Mouse (Mus musculus) urinary bladder, adult 18-20 months (tissue): ENCODE results near the gene Sowaha.

Source experiments
- DNase-seq, 2 experiments: peaks; one replicate each; pipeline ENCODE4 v3.0.0; 2022; ENCODE audit warnings: low spot score in 2 of 2, mixed read lengths in 2 of 2

Gene Sowaha

DNA sequence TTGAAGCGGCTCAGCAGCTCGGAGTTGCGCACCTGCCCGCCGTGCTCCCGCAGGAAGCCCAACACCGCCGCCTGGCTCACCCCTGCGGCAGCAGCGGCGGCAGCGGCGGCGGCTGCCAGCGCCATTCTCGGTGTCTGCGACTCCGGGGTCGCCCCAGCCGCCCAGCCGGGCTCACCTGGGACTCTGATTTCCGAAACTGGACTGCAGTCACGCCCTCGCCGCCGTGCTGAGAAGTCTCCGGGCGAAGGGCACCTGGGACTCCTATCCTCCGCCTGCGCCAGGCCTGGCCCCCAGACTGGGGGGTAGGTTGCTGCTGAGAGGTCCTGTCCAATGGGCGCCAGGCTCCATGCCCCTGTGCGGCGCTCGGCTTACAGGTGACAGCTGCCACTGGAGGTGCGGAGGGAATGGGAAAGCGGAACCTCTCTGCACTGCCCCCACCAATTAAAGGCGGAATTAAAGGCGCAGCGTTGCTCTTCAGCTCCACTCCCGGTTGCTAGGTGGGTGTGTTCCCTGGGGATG is at the start of gene Sowaha, which contains the start of gene Gm9945:
Gene Sowaha, minus strand, starts transcription at position 492 of the 519 bp plus-strand sequence.
Gene Gm9945, plus strand, starts transcription at position 384 of the 519 bp plus-strand sequence.
- peak; percentile 44 to 75 for DNase-seq

DNA sequence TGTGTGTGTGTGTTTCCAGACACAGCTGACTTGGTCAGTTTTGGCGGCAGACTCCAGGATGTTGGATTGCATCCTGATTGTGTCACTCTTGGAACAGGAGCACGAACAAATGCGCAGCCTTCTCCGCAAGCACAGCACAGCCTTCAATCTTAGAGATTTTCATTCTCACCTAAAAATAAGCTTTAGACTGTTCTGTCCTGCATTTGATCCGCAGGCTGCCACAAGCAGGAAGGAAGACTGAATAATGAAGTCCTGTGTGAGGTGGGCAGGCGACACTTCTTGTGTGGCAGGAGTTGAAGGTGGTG is 49.1 kb upstream of the Sowaha start:
- peak in 1 of 2 experiments; percentile 29 for DNase-seq

DNA sequence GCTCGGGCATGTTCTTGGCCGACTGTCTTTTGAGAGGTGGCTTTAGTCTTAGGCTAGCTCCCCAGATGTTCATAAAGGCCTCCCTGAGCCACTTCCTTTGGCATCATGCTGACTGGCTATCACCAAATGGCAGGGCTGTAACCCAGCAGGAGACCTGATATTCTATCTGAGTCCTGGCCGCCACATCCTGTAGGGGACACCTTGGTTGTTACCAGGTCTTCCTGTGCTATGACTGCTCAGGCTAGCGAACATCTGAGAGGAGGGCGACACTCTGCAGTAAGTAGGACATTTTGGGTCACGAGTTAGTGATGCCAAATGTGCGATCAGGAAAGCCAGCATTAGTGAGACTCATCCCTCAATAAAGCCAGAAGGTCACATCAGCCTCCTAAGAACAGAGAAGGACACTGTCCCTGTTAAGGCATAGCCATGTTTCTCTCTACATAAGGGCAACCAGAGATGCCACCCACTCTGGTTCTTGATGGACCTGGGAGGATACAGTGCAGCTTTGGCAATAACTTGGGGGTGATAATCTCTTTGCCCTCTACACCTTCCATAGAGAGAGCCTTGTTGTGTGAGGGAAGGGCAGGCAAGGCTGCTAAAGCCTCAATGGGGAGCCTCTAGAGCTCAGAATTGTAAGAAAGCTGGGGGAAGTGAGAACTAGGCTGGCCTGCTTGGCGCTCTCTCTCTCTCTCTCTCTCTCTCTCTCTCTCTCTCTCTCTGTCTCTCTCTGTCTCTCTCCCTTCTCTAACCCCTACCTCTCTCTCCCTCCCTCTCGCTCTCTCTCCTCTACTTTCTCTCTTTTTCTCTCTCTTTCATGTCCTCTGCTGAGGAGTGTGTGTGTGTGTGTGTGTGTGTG is 48.6 kb upstream of the Sowaha start:
- DNase-seq: no peak

DNA sequence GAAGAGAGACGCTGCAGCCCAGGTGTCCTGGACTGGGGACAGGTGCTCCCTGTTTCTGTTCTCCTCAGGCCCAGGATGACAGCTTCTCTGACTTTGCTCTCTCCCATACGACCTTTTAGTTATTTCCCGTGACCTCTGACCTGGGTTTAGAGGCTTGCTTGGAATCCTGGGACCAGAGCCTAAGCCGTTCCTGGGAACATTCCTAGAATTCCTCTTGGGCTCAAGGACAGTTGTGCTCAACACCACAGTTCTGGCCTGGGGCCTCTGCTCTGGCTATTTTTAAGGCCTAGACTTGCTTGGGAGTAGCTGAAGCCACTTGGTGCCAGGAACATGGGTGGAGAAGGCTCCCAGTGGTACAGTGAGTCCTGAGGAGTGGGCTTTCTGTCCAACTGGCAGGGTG is 45.4 kb upstream of the Sowaha start:
- no peak for DNase-seq

DNA sequence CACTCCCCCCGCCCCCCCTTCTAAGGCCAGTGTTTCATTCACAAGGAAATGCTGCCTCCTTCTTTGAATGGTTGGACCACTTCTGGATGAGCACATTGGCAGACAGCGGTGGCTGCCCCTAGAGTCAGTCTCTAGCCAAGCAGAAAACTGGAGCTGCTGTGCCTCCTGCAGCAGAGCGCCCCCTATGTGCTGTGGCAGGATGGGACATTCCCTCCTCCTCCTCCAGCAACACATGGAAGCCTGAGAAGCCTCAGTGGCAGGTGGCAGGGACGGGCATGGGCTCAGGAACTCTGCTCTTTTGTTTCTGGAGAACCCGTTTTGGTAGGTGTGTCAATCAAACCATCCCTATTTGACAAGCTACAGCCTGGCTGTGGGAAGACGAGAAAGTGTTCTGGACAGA is 44.8 kb upstream of the Sowaha start:
- no peak for DNase-seq

DNA sequence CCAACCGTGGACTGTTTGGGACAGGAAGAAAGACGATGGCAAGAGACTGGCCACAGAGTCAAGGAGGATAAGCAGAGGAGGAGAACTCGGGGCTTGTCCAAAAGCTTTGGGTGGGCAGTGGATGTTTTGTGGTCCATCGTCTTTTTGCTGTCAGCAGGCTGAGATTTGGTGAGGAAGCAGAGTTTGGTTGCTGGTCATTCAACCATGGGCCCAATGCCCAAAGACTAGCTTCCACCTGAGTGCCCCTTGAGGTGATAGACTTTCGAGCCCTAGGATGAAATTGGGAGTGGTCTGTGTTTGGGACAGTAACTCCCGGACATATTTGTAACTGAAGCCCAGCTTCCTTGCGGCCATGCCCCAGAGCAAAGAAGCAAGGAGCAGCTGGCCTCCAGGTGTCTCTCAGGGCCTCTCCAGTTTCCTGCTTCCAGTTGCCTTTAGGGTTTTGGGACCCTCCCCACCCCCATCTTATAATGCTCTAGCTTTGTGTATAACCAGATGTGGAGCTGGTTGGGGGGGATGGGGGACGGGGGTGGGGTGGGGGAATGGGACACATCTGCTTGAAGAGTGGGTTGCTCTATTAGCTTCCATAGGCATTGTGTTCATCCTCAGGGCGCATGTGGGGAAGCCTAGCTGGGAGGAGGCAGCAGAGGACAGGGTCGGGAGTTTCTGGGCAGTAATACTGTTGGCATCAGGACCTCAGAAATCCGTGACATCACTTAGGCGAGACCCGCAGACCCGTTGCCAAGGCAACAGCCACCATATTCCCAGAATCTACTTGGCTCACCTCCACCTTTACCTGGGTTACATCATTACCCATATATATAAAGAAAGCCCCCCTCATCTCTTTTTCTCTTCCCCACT is 43.7 kb upstream of the Sowaha start:
- DNase-seq: no peak

DNA sequence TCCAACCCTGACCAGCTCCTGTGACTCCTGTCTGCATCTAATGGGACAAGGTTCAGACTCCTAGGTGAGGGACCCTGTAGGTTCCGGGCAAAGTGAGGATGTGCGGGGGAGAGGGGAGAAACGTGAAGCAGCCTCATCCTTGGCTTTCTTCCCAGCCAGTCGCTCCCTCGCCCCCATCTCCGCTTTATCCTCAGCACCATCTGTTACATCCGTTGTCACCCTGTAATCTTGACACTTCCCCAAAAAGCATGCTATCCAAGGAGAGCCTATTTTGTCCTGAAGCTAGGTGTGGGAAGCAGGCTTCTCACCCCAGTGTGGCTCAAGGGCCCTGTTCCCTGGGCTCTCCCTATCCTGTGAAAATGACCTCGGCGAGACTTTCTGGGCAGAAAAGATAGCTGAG is 42.9 kb upstream of the Sowaha start:
- DNase-seq: no peak

DNA sequence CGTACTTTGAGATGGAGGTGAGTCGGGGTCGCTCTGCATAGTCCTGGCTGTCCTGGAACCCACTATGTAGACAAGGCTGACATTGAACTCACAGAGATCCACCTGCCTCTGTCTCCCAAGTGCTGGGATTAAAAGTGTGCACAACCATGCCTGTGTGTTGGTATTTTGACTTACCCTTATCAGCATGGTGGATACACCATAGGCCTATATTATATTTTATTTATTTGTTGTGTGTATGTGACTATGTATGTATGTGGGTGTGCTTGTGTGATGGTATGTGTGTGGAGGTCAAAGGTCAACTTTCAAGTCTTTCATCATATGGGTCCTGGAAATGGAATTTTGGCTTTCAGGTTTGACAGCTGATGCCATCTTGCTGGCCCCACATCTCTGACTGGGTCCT is 42.3 kb upstream of the Sowaha start:
- no peak for DNase-seq

DNA sequence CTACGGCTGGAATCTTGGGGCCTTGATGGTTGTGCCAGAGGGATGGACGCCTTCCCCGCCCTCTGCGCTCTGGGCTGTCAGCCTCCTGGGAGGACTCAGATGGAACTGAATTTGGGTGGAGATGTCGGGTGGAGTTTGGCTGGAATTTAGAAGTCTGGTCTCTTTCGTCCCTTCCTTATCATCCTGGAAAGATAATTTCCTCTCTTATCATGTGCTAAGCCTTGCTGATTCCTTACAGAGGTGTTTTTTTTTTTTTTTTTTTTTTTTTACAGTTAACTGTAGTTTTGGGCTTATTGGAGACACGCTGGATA is 41.7 kb upstream of the Sowaha start:
- peak in 1 of 2 experiments; percentile 47 for DNase-seq

DNA sequence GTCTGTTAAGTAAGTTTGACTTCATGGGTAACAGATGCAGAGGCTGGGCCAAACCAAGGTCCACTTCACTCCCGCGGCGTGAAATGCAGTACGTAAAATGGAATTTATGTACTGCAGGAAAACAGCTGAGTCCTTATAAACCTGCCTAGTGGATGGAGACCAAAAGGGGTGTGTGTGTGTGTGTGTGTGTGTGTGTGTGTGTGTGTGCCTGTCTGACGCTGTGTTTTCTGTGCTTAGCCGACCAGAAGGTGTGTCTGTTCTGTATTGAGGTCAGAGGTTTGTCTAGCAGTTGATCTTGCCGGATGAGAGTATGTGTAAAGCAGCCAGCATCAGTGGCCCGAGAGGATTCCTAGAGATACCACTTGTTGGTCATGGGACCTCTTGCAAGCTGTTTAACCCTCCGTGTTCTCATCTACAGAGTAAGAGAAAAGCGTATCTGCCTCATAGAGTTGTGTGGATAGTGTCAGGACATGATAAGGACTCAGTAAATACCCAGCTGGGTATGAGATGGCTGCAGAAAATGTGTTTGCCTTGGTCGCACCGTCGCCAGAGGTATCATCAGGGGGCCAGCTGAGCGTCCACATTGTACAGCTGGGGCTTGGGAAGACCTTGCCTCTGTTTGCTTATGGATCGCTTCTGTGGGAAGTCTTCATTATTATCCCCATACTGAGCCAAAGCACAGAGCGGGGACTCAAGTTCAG is 41.2 kb upstream of the Sowaha start:
- peak in 1 of 2 experiments; percentile 22 for DNase-seq

DNA sequence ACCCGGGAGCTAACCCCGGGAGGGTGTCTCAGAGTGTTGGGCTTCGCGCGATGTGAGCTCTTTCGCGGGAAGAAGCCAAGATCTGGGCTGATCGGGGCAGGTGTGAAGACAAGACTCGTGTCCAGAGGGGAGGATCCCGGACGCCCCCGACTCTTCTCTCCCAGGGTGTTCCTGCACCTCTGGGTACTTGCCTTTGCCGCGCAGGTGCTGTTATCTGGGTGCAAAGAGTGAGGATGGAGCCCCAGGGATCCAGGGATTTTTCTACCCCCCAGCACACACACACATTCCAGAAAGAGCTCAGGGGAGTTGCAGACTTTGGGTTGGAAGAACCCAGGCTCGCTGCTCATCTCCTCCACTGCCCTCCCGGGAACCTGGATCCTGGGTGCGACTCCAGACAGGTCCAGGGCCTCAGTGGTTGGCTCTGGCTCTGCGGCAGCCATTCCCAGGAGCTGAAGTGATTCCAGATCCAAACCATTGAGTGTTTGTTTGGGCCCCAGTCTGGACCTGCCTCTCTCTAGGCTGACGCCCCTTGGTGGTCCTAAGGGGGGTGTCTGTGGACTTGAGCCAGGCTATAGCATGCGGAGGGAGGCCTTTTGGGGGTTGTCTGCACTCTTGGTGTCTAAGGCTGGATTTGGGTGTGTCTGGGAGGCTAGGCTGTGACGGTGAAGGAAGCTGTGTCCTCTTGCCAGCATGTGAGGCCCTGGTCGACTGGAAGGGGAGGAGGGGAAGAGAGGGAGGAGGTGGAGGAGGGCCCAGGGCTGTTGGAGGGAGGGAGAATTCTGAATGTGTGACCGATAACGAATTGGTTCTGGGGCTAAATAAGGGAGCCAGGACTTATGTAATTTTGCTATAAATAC is 40.3 kb upstream of the Sowaha start:
- peak; percentile 53 to 56 for DNase-seq

DNA sequence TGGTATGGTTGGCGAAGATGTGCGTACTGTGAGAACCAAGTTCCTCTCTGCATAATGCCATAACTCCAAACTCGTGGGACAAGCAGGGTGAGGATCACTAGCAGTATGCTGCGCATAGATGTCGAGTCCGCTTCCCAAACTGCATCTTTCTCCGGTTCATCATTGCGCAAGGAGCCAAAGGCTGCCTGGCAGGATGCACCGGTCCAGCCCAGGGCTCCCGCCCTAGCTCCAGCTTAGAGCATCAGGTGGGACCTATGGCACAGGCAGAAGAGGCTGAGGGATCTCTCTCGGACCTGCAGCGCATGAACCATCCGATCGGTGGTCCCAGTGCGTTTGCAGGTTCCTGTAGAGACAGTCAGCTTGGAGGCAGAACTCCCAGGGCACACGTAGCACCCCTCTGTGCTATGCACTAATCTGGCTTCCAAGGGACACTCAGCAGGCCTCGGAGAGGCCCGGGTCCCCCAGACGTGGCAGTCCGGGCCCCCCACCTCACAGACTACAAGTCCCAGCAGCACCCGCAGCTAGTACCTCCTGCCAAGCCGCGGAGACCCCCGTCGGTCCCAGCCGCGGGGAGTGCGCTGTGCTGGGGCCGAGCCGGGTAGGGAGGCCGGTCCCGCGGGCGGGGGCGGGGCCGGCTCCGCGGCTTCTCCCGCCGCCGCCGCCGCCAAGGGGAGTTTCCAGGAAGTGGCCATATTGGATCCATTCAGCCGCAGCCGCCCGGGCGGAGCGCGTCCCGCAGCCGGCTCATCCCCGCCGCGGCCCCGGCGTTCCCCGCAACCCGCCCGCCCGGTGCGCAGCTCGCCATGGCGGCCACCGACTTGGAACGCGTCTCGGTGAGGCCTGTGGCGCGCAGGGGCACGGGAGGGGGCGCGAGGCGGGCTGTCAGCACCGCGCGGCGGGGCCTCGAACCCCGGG is 39.4 kb upstream of the Sowaha start, which contains the start of gene Sept8:
Gene Sept8, plus strand, starts transcription at position 51 of the 915 bp plus-strand sequence.
- peak; percentile 57 to 71 for DNase-seq

DNA sequence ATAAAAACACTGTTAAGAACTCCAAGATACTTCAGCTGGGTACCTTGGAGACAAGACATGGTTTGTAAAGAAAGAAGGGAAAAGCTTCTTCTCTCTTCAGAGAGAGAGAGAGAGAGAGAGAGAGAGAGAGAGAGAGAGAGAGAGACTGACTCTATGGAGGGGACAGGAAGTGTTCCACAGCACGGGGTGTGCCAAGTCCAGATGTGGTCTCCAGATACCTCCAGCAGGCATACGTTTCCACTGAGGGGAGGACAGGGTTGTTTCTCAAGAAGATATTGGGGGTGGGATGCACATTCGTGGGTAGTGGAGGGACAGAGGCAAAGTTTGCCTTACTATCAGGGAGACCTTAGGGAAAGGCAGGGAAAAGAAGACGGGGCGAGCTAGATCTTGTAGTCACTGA is 38.7 kb upstream of the Sowaha start:
- no peak for DNase-seq

DNA sequence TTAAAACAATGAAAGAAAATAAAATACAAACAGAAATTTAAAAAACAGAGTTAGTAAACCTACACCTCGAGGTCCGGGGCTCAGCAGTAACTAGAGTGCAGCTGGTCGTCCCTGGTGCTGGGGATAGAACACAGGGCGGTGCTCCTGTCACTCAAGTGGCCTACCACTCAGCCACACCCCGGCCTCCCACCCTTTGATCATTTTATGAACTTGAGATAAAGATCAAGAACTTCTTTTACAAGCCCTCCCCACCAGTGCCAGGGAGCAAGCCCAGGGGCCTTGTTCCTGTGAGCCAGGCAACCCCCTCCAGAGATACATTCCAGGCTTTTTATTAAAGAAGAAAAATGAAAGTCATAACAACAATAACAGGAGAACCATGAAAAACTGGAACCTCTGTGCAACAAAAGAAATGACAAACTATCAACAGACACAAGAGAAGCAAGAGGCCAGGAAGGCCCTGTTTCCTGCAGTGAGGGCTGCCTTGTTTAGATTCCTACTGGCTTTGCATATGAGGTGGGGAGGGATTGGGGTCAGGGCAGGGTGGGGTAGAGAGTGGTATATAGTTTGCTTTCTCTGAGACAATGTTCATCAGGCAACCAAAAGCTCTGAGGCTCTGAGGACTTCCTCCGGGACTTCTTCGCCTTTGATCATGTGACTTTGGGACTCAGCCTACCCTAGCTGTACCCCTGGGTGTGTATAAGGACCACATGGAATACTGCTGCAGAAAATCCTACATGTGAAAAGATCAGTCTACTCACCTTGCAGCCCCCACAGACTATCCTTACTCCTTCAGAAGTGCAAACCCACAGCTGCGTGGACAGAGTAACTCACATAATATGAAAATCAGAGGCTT is 36.9 kb upstream of the Sowaha start:
- no peak for DNase-seq

DNA sequence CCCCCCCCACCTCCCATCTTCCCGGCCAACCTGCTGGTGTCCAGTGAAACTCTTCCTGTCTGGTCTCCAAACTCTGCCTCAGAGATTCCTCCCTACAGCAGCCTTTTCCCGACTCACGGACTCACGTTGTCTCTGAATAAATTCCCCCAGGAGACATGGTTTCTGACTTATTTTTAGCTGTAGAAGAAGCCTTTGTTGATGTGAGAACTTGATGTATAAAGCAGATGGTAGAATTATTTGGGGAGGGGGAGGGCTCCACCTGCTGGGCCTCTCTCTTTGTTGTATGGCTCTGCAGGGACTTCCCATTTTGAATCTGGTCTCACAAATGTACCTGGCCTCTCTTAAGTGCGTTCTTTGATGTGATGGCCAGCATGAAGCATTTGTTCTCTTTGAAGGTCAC is 30.3 kb upstream of the Sowaha start:
- no peak for DNase-seq

DNA sequence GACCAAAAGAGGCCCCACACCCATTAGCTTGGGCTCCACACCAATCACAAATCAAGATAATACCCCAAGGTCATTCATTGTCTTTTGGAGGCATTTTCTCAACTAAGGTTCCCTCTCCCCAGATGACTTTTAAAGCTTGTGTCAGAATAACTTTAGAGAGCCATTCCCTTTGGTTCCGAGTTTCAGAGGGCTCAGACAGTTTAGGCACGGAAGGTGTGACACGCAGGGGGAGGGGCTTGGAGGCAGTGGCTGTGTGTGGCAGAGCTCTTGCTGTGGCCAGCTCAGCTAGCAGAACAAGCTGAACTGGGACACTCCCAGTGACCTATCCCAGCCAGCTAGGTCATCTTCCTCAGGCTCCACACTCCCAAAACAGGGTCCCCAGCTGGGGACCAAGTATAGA is 28.5 kb upstream of the Sowaha start:
- no peak for DNase-seq

DNA sequence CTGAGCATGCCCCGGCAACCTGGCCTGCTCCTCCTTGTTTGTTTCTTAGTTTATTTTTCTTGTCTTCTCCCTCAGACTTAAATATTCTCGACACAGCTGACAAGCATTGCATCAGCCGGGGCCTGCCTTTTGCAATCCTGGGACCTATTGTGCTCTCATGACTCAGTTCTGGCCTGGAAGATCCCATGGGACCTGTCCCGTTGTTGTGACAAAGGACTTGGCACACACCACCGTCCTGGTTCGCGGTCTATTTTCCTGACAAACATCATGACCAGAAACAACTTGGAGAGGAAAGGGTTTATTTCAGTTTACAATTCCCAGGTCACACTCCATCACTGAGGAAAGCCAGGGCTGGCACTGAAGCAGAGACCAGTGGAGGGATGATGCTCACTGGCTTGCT is 28.1 kb upstream of the Sowaha start:
- no peak for DNase-seq

DNA sequence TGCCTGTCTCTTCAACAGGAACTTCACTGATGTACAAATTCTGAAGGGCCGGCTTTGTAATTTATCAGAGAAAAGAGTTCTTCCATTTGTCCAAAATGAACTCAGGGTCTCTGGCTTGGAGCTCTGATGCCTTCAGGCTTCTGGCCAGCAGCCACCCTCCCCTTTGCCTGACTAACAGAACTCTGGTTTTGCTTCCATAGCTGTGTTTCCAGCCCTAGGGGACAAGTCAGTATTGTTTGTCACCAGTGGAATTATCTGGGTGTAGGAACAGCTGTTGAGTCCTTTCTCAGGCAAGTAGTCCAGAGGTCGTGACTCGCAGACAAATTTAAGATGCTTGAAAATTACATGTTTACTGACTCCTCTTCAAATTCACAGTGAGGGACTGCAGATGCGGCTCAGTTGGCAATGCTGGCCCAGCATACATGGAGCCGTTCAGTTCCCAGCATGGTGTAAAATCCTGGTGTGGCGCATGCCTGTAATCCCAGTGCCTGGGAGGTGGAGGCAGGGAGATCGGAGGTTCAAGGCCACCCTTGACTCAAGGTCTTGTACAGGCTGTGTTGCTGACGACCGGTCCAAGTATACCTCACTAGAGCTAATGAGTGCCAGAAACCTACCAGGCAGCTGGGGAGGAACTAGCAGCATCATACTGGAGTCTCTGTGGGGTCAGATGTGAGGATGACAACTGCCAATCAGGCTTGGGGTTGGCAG is 27.2 kb upstream of the Sowaha start:
- no peak for DNase-seq
